Mouse (Mus musculus) urinary bladder, postnatal 14 days (tissue): ENCODE measurements at regions not wholly inside any gene's neighbourhood (a gene's known extent, or its start where the extent isn't known, plus 50 kb on each side); places are given as distances from the start of the nearest gene placed in this dataset.

Source experiments
- DNase-seq: peaks from one replicate; pipeline ENCODE4 v3.0.0; 2021; ENCODE audit warnings: low spot score

- no peak for DNase-seq
Measured at GRCm38 (mm10) chr1:190067181-190067580, 103.3 kb downstream of the Prox1 start.

GRCm38 (mm10) chr1:190066426-190066825 is 104.1 kb downstream of the Prox1 start:
- DNase-seq, result no peak

- DNase-seq, result no peak
Measured at GRCm38 (mm10) chr1:190061560-190062295, 108.8 kb downstream of the Prox1 start.

GRCm38 (mm10) chr1:190059025-190059424 is 111.5 kb downstream of the Prox1 start:
- DNase-seq, result no peak

- no peak for DNase-seq
Measured at GRCm38 (mm10) chr1:190056931-190057330, 113.6 kb downstream of the Prox1 start.

- no peak for DNase-seq
Measured at GRCm38 (mm10) chr1:190051903-190052302, 118.6 kb downstream of the Prox1 start.

GRCm38 (mm10) chr1:190048521-190049170 is 121.9 kb downstream of the Prox1 start:
- no peak for DNase-seq

GRCm38 (mm10) chr1:190047201-190047600 is 123.3 kb downstream of the Prox1 start:
- DNase-seq, result no peak

GRCm38 (mm10) chr1:190045797-190046196 is 123.6 kb upstream of the Smyd2 start:
- no peak for DNase-seq

GRCm38 (mm10) chr1:190044036-190044435 is 121.9 kb upstream of the Smyd2 start:
- DNase-seq, result no peak

- no peak for DNase-seq
Measured at GRCm38 (mm10) chr1:190043156-190043555, 121.0 kb upstream of the Smyd2 start.

- no peak for DNase-seq
Measured at GRCm38 (mm10) chr1:190042197-190042596, 120.0 kb upstream of the Smyd2 start.

GRCm38 (mm10) chr1:190041096-190041706 is 119.0 kb upstream of the Smyd2 start:
- DNase-seq, result no peak

- no peak for DNase-seq
Measured at GRCm38 (mm10) chr1:190038046-190038445, 115.9 kb upstream of the Smyd2 start.

GRCm38 (mm10) chr1:190036726-190037125 is 114.6 kb upstream of the Smyd2 start:
- no peak for DNase-seq

GRCm38 (mm10) chr1:190035935-190036334 is 113.8 kb upstream of the Smyd2 start:
- DNase-seq, result no peak

- no peak for DNase-seq
Measured at GRCm38 (mm10) chr1:190034091-190034490, 111.9 kb upstream of the Smyd2 start.

GRCm38 (mm10) chr1:190027536-190027935 is 105.4 kb upstream of the Smyd2 start:
- no peak for DNase-seq

GRCm38 (mm10) chr1:190009466-190009865 is 87.3 kb upstream of the Smyd2 start:
- no peak for DNase-seq

GRCm38 (mm10) chr1:190007271-190007670 is 85.1 kb upstream of the Smyd2 start:
- DNase-seq, result no peak

GRCm38 (mm10) chr1:190001084-190001483 is 78.9 kb upstream of the Smyd2 start:
- DNase-seq, result no peak

GRCm38 (mm10) chr1:189993706-189994105 is 71.5 kb upstream of the Smyd2 start:
- DNase-seq, result no peak

- no peak for DNase-seq
Measured at GRCm38 (mm10) chr1:189993221-189993620, 71.1 kb upstream of the Smyd2 start.
